Mouse (Mus musculus) embryonic facial prominence, embryonic 14.5 days (tissue): ENCODE results near the gene Ccdc13. TPM values are rescaled to one million over a fixed set of nuclear protein-coding genes. Genes with fewer than 3 reads are reported as not detected.

Source experiments
- ATAC-seq: fragments of 200-750 bp; cut with Nextera tagmentation; 2 replicates; pipeline ENCODE4 v1.8.0; 2017; ENCODE audit warnings: low read depth, moderate number of reproducible peaks, moderate TSS enrichment
- DNase-seq: peaks from one replicate; pipeline ENCODE4 v3.0.0-alpha.2; 2015; ENCODE audit warnings: low spot score
- H3K27ac ChIP-seq: fragments of 300-500 bp; sonication (generic); replicated peaks from 2 replicates; pipeline ENCODE4 v1.5.1; 2014; ENCODE audit warnings: low read depth, mild to moderate bottlenecking, low read length, moderate library complexity
- H3K27me3 ChIP-seq: fragments of 300-500 bp; sonication (generic); replicated peaks from 2 replicates; pipeline ENCODE4 v1.6.1; 2014; ENCODE audit warnings: low read length; ENCODE audit not compliant: control insufficient read depth, insufficient read depth
- H3K36me3 ChIP-seq: fragments of 300-500 bp; sonication (generic); 2 replicates; pipeline ENCODE4 v1.6.1; 2014; ENCODE audit warnings: low read length, mixed read lengths; ENCODE audit not compliant: control insufficient read depth, insufficient read depth
- H3K4me1 ChIP-seq: fragments of 300-500 bp; sonication (generic); 2 replicates; pipeline ENCODE4 v1.6.1; 2014; ENCODE audit warnings: antibody characterized with exemption, low read length; ENCODE audit not compliant: control insufficient read depth, insufficient read depth
- H3K4me2 ChIP-seq: fragments of 300-500 bp; sonication (generic); 2 replicates; pipeline ENCODE4 v1.6.1; 2014; ENCODE audit warnings: low read depth, mild to moderate bottlenecking, low read length, moderate library complexity, mixed read lengths
- H3K4me3 ChIP-seq: fragments of 300-500 bp; sonication (generic); 2 replicates; pipeline ENCODE4 v1.5.1; 2014; ENCODE audit warnings: low read depth, mild to moderate bottlenecking, low read length
- H3K9ac ChIP-seq: fragments of 300-500 bp; sonication (generic); 2 replicates; pipeline ENCODE4 v1.6.1; 2014; ENCODE audit warnings: low read depth, mild to moderate bottlenecking, low read length, moderate library complexity, mixed read lengths
- H3K9me3 ChIP-seq: fragments of 300-500 bp; sonication (generic); 2 replicates; pipeline ENCODE4 v1.6.1; 2016; ENCODE audit warnings: low read length; ENCODE audit not compliant: control insufficient read depth
- WGBS: fragments of 180-500 bp; shearing (Covaris S2); extraction: QIAGEN DNeasy Blood & Tissue Kit; methylation state at CpG from one replicate; pipeline ENCODE4 v1.1.7; 2014; 5-methylcytosine and 5-hydroxymethylcytosine counted together
- polyA plus RNA-seq: library from polyadenylated mRNA; unstranded; fragments of >200 nt; fragmentation: Nextera tagmentation; extraction: Ambion mirVana; gene quantifications from 2 replicates; pipeline ENCODE4 v1.2.1, GENCODE M21; 2014

Ccdc13 gene
- polyA plus RNA-seq, 1 experiment from 2014 or later = 1.7 TPM

GRCm38 (mm10) chr9:121822585-121822991, 16.7 kb downstream of the Ccdc13 start:
- DNase-seq (peak; percentile 46), ATAC-seq (peak; percentile 34; the same call in 1 of the 2 replicates)
- H3K4me2 ChIP-seq = no peak overlapping the region
- no peaks in the 10 kb centered on the region for H3K36me3 ChIP-seq
- peaks cover 6% of the 10 kb centered on the region for H3K4me1 ChIP-seq
- 82% methylated on average over 5 of the region's 6 CpGs for WGBS
- H3K9me3 ChIP-seq = no peaks in the 10 kb centered on the region
- H3K9ac ChIP-seq = no peak overlapping the region
- no peak overlapping the region for H3K4me3 ChIP-seq
- H3K27ac ChIP-seq = no peak overlapping the region; the same call in 1 of the 2 replicates
- H3K27me3 ChIP-seq = no peaks in the 10 kb centered on the region

- DNase-seq (no peak), ATAC-seq (no peak)
- no peaks in the 10 kb centered on the region for H3K36me3 ChIP-seq
- no peaks in the 10 kb centered on the region for H3K9me3 ChIP-seq
- H3K27me3 ChIP-seq = no peaks in the 10 kb centered on the region
- H3K9ac ChIP-seq = no peak overlapping the region
- no peak overlapping the region for H3K27ac ChIP-seq
- peaks cover 6% of the 10 kb centered on the region for H3K4me1 ChIP-seq
- no peak overlapping the region for H3K4me3 ChIP-seq
- 77% methylated on average over 5 of the region's 5 CpGs for WGBS
- H3K4me2 ChIP-seq = no peak overlapping the region
Measured at GRCm38 (mm10) chr9:121820765-121821164, 18.5 kb downstream of the Ccdc13 start.

GRCm38 (mm10) chr9:121819771-121820471, 19.3 kb downstream of the Ccdc13 start:
- no peak overlapping the region for H3K9ac ChIP-seq

GRCm38 (mm10) chr9:121819073-121819770, 20.0 kb downstream of the Ccdc13 start:
- H3K9ac ChIP-seq = no peak overlapping the region
- peak; percentile 63 for ATAC-seq
- H3K4me2 ChIP-seq = no peak overlapping the region
- no peak overlapping the region for H3K4me3 ChIP-seq
- no peaks in the 10 kb centered on the region for H3K27me3 ChIP-seq
- peak; percentile 80 for DNase-seq
- WGBS = 55% methylated on average over 8 of the region's 9 CpGs
- peaks cover 6% of the 10 kb centered on the region for H3K4me1 ChIP-seq
- H3K36me3 ChIP-seq = no peaks in the 10 kb centered on the region
- H3K27ac ChIP-seq = peak overlapping the region; percentile 61
- H3K9me3 ChIP-seq = no peaks in the 10 kb centered on the region

More at GRCm38 (mm10) chr9:121819771-121820471, 19.3 kb downstream of the Ccdc13 start:
- peak overlapping the region; percentile 61 for H3K27ac ChIP-seq
- H3K36me3 ChIP-seq = no peaks in the 10 kb centered on the region
- H3K4me3 ChIP-seq = no peak overlapping the region
- no peak overlapping the region for H3K4me2 ChIP-seq
- 37% methylated on average over 7 of the region's 7 CpGs for WGBS
- H3K4me1 ChIP-seq = peaks cover 6% of the 10 kb centered on the region
- H3K27me3 ChIP-seq = no peaks in the 10 kb centered on the region
- H3K9me3 ChIP-seq = no peaks in the 10 kb centered on the region
- DNase-seq (no peak), ATAC-seq (peak; percentile 30; the same call in 1 of the 2 replicates)

- Histone ChIP-seq H3K4me2 (no peak overlapping the region), H3K9ac (no peak overlapping the region), H3K36me3 (no peaks in the 10 kb centered on the region), H3K4me3 (no peak overlapping the region), H3K27me3 (no peaks in the 10 kb centered on the region), H3K4me1 (peaks cover 8% of the 10 kb centered on the region), H3K27ac (no peak overlapping the region), H3K9me3 (no peaks in the 10 kb centered on the region)
- 63% methylated on average over 6 of the region's 6 CpGs for WGBS
- ATAC-seq (no peak), DNase-seq (no peak)
Measured at GRCm38 (mm10) chr9:121815183-121815582, 24.1 kb downstream of the Ccdc13 start.

- DNase-seq = peak; percentile 45
Measured at GRCm38 (mm10) chr9:121810081-121810821, 29.0 kb downstream of the Ccdc13 start.

GRCm38 (mm10) chr9:121808511-121808910, 30.8 kb downstream of the Ccdc13 start:
- DNase-seq = no peak
- no peak overlapping the region; the same call in 1 of the 2 replicates for H3K27ac ChIP-seq
- H3K36me3 ChIP-seq = no peaks in the 10 kb centered on the region
- ATAC-seq = 0 out of 2 replicates have a peak, but pooled peaks have one; percentile 22
- H3K4me3 ChIP-seq = no peak overlapping the region
- no peaks in the 10 kb centered on the region for H3K27me3 ChIP-seq
- H3K4me2 ChIP-seq = no peak overlapping the region
- peaks cover 8% of the 10 kb centered on the region; the same call in 1 of the 2 replicates for H3K4me1 ChIP-seq
- WGBS = 51% methylated on average over 3 of the region's 3 CpGs
- no peaks in the 10 kb centered on the region for H3K9me3 ChIP-seq
- no peak overlapping the region for H3K9ac ChIP-seq

More at GRCm38 (mm10) chr9:121810081-121810821, 29.0 kb downstream of the Ccdc13 start:
- ATAC-seq = peak; percentile 30
- Histone ChIP-seq H3K4me3 (no peak overlapping the region), H3K27me3 (no peaks in the 10 kb centered on the region), H3K4me2 (no peak overlapping the region), H3K4me1 (peaks cover 8% of the 10 kb centered on the region; the same call in 1 of the 2 replicates), H3K36me3 (no peaks in the 10 kb centered on the region), H3K9me3 (no peaks in the 10 kb centered on the region), H3K27ac (no peak overlapping the region), H3K9ac (0 out of 2 replicates have a peak overlapping the region, but pooled peaks have one; percentile 11)
- 23% methylated on average over 14 of the region's 15 CpGs for WGBS

- H3K9ac ChIP-seq = no peak overlapping the region
- DNase-seq (no peak), ATAC-seq (no peak)
- H3K4me1 ChIP-seq = peaks cover 8% of the 10 kb centered on the region; the same call in 1 of the 2 replicates
- no peak overlapping the region for H3K27ac ChIP-seq
- no peaks in the 10 kb centered on the region for H3K36me3 ChIP-seq
- H3K4me3 ChIP-seq = no peak overlapping the region
- no peak overlapping the region for H3K4me2 ChIP-seq
- H3K27me3 ChIP-seq = no peaks in the 10 kb centered on the region
- whole genome bisulfite sequencing = 56% methylated on average over 7 of the region's 7 CpGs
- H3K9me3 ChIP-seq = no peaks in the 10 kb centered on the region
Measured at GRCm38 (mm10) chr9:121807947-121808346, 31.3 kb downstream of the Ccdc13 start.
